Mouse (Mus musculus): Measurements from ENCODE around the gene Sugt1.

GRCm38 (mm10) chr14:79605881-79606280 is 18.4 kb downstream of the Sugt1 start:
- no peak for TF ChIP-seq CTCF (IDR thresholded peaks at IDR 0.05; ENCODE audit: borderline replicate concordance, extremely low read depth, insufficient read depth, insufficient read length)
- no peak for TF ChIP-seq POLR2A (IDR thresholded peaks at IDR 0.05; ENCODE audit: borderline replicate concordance, extremely low read depth, insufficient read depth, insufficient read length, poor library complexity, severe bottlenecking)
